Mouse (Mus musculus) liver, adult 2 months (tissue): Measurements from ENCODE around the gene Pate2.

Source experiments
- CTCF ChIP-seq: fragments of 200-500 bp; IDR thresholded peaks from 2 replicates; pipeline ENCODE4 v1.5.1; 2011; ENCODE audit warnings: low read depth, low read length, control low read depth
- POLR2A ChIP-seq: fragments of 200-500 bp; IDR thresholded peaks from 2 replicates; pipeline ENCODE4 v1.6.1; 2011; ENCODE audit warnings: low read length, control low read depth; ENCODE audit not compliant: insufficient read depth; ENCODE audit errors: extremely low read depth

DNA sequence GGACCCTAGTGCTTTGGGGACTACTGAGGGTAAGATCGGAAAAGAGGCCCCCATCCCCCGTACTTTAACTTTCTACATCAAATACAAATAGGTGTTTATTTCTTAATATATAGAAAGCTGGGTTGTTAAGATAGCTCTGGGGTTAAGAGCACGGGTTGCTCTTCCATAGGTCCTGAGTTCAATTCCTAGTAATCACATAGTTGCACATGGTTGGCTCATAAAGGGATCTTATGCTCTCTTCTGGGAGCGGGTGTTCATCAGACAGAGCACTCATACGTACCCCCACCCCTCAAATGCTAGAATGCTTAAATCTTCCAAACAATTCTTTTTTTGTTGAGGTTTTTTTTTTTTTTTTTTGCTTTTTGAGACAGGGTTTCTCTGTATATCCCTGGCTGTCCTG, 579 bp downstream of the Pate2 start:
- TF ChIP-seq CTCF (no peak), POLR2A (no peak)
